Mouse (Mus musculus): ENCODE measurements at regions not wholly inside any gene's neighbourhood (a gene's known extent, or its start where the extent isn't known, plus 50 kb on each side); places are given as distances from the start of the nearest gene placed in this dataset.

DNA sequence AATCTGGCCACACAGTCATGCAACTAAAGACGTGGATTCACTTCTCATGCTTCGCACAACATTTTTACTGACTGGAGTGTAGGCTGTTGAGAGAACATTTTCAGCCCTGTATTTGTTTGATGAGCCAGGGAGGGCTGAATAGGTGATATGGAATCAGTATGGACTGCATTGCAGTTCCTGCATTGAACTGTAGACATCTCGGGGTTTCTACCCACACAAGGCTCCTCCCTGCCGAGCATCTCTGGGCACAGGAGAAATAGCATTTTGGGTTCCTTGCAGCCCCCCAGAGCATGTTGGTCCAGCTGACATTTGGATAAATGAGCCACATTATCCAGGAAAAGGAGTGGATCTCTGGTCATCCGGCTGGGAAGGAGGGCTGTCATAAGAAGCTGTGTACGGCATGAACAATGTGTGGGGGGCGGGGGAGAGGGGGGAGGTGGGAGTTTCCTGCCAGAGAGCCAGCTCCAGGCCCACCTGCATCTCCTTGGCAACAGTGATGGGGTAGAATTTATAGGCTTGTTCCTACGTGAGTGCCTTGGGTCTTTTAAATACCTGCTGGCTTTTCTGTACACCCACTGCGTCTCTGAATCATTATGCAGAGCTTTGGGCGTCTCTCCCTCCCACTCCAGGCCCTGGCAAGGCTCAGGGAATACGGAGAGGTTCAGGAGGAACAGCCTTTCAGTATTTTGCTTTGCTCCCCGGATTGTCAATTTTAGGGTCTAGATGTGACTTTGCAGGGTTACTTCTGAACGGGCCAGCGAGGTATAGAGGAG, 280.9 kb upstream of the Gm10131 start:
- no peak for TF ChIP-seq CTCF (IDR thresholded peaks at IDR 0.05; ENCODE audit: control insufficient read depth, insufficient read depth, low read length)
- TF ChIP-seq POLR2A (IDR thresholded peaks at IDR 0.05; ENCODE audit: borderline replicate concordance, control insufficient read depth, low read depth, low read length), result no peak
